Mouse (Mus musculus) hindbrain, postnatal 0 days (tissue): Measurements from ENCODE around the gene Dph1. TPM values are rescaled to one million over a fixed set of nuclear protein-coding genes. Genes with fewer than 3 reads are reported as not detected.

ENCODE experiments used
- ATAC-seq: fragments of 200-750 bp; cut with Nextera tagmentation; 2 replicates; pipeline ENCODE4 v1.8.0; 2017; ENCODE audit warnings: mild to moderate bottlenecking, moderate TSS enrichment, moderate library complexity
- DNase-seq: peaks from one replicate; pipeline ENCODE4 v3.0.0-alpha.2; 2015; ENCODE audit warnings: low spot score
- H3K27ac ChIP-seq: fragments of 300-500 bp; sonication (generic); 2 replicates; pipeline ENCODE4 v1.5.1; 2014; ENCODE audit warnings: mild to moderate bottlenecking
- H3K27me3 ChIP-seq: fragments of 300-500 bp; sonication (generic); 2 replicates; pipeline ENCODE4 v1.6.1; 2014; ENCODE audit warnings: low read length, mixed read lengths; ENCODE audit not compliant: insufficient read depth
- H3K36me3 ChIP-seq: fragments of 300-500 bp; sonication (generic); 2 replicates; pipeline ENCODE4 v1.6.1; 2014; ENCODE audit warnings: low read length, mixed read lengths; ENCODE audit not compliant: insufficient read depth
- H3K4me1 ChIP-seq: fragments of 300-500 bp; sonication (generic); 2 replicates; pipeline ENCODE4 v1.6.1; 2014; ENCODE audit warnings: antibody characterized with exemption, low read length, mixed read lengths; ENCODE audit not compliant: insufficient read depth
- H3K4me2 ChIP-seq: fragments of 300-500 bp; sonication (generic); 2 replicates; pipeline ENCODE4 v1.6.1; 2014; ENCODE audit warnings: low read depth, mild to moderate bottlenecking, low read length, moderate library complexity, mixed read lengths
- H3K4me3 ChIP-seq: fragments of 300-500 bp; sonication (generic); 2 replicates; pipeline ENCODE4 v1.5.1; 2014; ENCODE audit warnings: low read length
- H3K9ac ChIP-seq: fragments of 300-500 bp; sonication (generic); replicated peaks from 2 replicates; pipeline ENCODE4 v1.6.1; 2014; ENCODE audit warnings: mild to moderate bottlenecking, low read length, moderate library complexity, mixed read lengths
- H3K9me3 ChIP-seq: fragments of 300-500 bp; sonication (generic); 2 replicates; pipeline ENCODE4 v1.6.1; 2016; ENCODE audit warnings: low read length, mixed read lengths
- CTCF ChIP-seq: IDR thresholded peaks from 2 replicates; pipeline ENCODE4 v1.5.1; 2016; ENCODE audit warnings: antibody characterized with exemption, control low read depth, low read depth
- WGBS: fragments of 180-500 bp; shearing (Covaris S2); extraction: QIAGEN DNeasy Blood & Tissue Kit; methylation state at CpG from one replicate; pipeline ENCODE4 v1.1.7; 2014; 5-methylcytosine and 5-hydroxymethylcytosine counted together
- polyA plus RNA-seq: library from polyadenylated mRNA; unstranded; fragments of >200 nt; fragmentation: Nextera tagmentation; extraction: Ambion mirVana; gene quantifications from 2 replicates; pipeline ENCODE4 v1.2.1, GENCODE M21; 2015
- total RNA-seq: library from RNA; depleted of rRNA; stranded (reverse); fragments of >200 nt; gene quantifications from 2 replicates; pipeline ENCODE4 v1.2.3, GENCODE M21; 2014

The Dph1 gene
- total and polyA plus RNA-seq, 2 experiments from 2014 or later: 13.6 to 39.2 TPM

GRCm38 (mm10) chr11:75148332-75149035, 42.6 kb downstream of the Dph1 start:
- no peak overlapping the region for H3K4me3 ChIP-seq
- DNase-seq (no peak), ATAC-seq (no peak)
- no peak overlapping the region for H3K9ac ChIP-seq
- H3K27ac ChIP-seq: peak overlapping the region; percentile 49; the same call in 1 of the 2 replicates
- no peaks in the 10 kb centered on the region for H3K27me3 ChIP-seq
- no peak for TF ChIP-seq CTCF
- H3K36me3 ChIP-seq: peaks cover 17% of the 10 kb centered on the region
- H3K4me1 ChIP-seq: peaks cover 6% of the 10 kb centered on the region; the same call in 1 of the 2 replicates
- no peaks in the 10 kb centered on the region for H3K9me3 ChIP-seq
- H3K4me2 ChIP-seq: no peak overlapping the region
- WGBS: 85% methylated on average over 11 of the region's 11 CpGs

- no peak overlapping the region for H3K9ac ChIP-seq
- WGBS: 62% methylated on average over 3 of the region's 3 CpGs
Observed at GRCm38 (mm10) chr11:75147846-75148168, 43.2 kb downstream of the Dph1 start.

GRCm38 (mm10) chr11:75147106-75147845, 43.8 kb downstream of the Dph1 start:
- H3K27ac ChIP-seq: peak overlapping the region; percentile 49
- H3K9ac ChIP-seq: 0 out of 2 replicates have a peak overlapping the region, but pooled peaks have one; percentile 28
- WGBS: 27% methylated on average over 11 of the region's 11 CpGs
- no peaks in the 10 kb centered on the region for H3K27me3 ChIP-seq
- DNase-seq (peak; percentile 49), ATAC-seq (0 out of 2 replicates have a peak, but pooled peaks have one; percentile 27)
- no peak overlapping the region for H3K4me3 ChIP-seq
- H3K4me2 ChIP-seq: no peak overlapping the region
- H3K9me3 ChIP-seq: no peaks in the 10 kb centered on the region
- H3K4me1 ChIP-seq: peaks cover 6% of the 10 kb centered on the region; the same call in 1 of the 2 replicates
- peaks cover 24% of the 10 kb centered on the region for H3K36me3 ChIP-seq
- no peak for TF ChIP-seq CTCF

More at GRCm38 (mm10) chr11:75147846-75148168, 43.2 kb downstream of the Dph1 start:
- Histone ChIP-seq H3K4me2 (no peak overlapping the region), H3K4me3 (no peak overlapping the region), H3K4me1 (peaks cover 6% of the 10 kb centered on the region; the same call in 1 of the 2 replicates), H3K9me3 (no peaks in the 10 kb centered on the region), H3K36me3 (peaks cover 21% of the 10 kb centered on the region), H3K27ac (peak overlapping the region; percentile 49), H3K27me3 (no peaks in the 10 kb centered on the region)
- DNase-seq (no peak), ATAC-seq (peak; percentile 24; the same call in 1 of the 2 replicates)
- no peak for TF ChIP-seq CTCF

- ATAC-seq: no peak
- no peak for TF ChIP-seq CTCF
- Histone ChIP-seq H3K27ac (no peak overlapping the region), H3K9me3 (no peaks in the 10 kb centered on the region), H3K9ac (no peak overlapping the region), H3K4me1 (peaks cover 6% of the 10 kb centered on the region; the same call in 1 of the 2 replicates), H3K4me3 (no peak overlapping the region), H3K4me2 (no peak overlapping the region), H3K36me3 (peaks cover 30% of the 10 kb centered on the region), H3K27me3 (no peaks in the 10 kb centered on the region)
- WGBS: 90% methylated on average over 2 of the region's 2 CpGs
- no peak for DNase-seq
Observed at GRCm38 (mm10) chr11:75145841-75146240, 45.2 kb downstream of the Dph1 start.

GRCm38 (mm10) chr11:75142749-75143148, 48.3 kb downstream of the Dph1 start:
- ATAC-seq: no peak

GRCm38 (mm10) chr11:75141913-75142312, 49.1 kb downstream of the Dph1 start:
- Histone ChIP-seq H3K4me2 (no peak overlapping the region), H3K27ac (no peak overlapping the region), H3K36me3 (peaks cover 26% of the 10 kb centered on the region), H3K4me1 (peaks cover 2% of the 10 kb centered on the region), H3K4me3 (no peak overlapping the region), H3K9ac (no peak overlapping the region), H3K9me3 (no peaks in the 10 kb centered on the region), H3K27me3 (no peaks in the 10 kb centered on the region)
- DNase-seq: no peak
- ATAC-seq: no peak
- TF ChIP-seq CTCF: no peak
- WGBS: 52% methylated on average over 1 of the region's 1 CpGs

More at GRCm38 (mm10) chr11:75142749-75143148, 48.3 kb downstream of the Dph1 start:
- Histone ChIP-seq H3K27me3 (no peaks in the 10 kb centered on the region), H3K36me3 (peaks cover 26% of the 10 kb centered on the region), H3K9ac (no peak overlapping the region), H3K9me3 (no peaks in the 10 kb centered on the region), H3K4me2 (no peak overlapping the region), H3K4me1 (peaks cover 6% of the 10 kb centered on the region), H3K27ac (no peak overlapping the region), H3K4me3 (no peak overlapping the region)
- no peak for DNase-seq
- WGBS: 85% methylated on average over 4 of the region's 4 CpGs
- TF ChIP-seq CTCF: no peak
